Mouse (Mus musculus) cerebellum, adult 11 months (tissue): ENCODE results near the gene Aifm1.

Experiments
- DNase-seq: peaks from one replicate; pipeline ENCODE4 v3.0.0; 2022

Gene Aifm1

DNA sequence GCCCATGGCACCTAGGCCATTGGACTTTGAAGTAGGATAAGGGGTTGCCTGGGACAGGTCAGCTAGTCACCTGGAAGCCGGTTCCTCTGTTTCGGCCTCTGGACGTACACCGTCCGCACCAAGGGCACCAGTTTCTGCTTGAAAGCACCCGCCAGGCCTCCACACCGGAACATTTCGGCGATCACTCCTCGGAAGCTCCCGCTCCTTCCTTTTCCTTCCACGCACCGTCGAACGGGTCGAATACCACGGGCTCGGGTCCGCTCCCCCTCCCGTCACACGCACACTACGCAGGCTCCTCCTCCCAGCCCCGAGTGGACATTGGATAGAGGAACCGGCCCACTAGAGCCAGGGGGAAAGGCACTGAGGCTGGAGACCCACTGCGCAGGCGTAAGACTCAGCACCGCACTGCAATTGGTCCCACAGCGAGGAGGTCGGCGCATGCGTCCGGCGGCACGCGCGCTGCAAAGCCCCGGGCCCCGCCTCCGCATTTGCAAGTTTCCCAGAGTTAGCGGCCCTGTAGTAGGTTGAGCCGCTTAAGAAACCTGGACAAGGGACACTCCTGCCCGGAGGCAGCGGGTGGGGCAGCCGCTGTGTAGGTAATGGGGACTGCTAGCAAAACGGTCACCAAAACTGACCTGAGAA, at the start of gene Aifm1:
Gene Aifm1, minus strand, starts transcription at position 398 of the 642 bp plus-strand sequence.
- DNase-seq: peak; percentile 88

DNA sequence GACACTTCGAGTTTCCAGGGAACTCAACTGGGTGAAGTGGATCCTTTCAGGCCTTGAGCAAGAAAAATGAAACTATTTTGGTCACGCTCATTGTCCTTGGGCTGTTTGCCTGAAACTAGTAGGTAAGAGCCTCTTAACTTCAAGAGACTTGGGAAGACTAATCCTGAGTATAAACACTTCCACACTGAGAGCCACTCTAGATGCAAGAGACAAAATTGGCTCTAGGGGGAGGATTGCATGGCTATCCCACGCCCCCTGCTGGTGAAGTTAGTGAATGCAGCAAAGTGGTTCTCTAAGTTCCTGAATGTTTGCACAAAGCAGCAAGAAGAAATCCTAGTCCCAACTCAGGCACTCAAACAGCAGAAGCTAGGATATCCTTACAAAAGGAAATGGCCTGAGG, 18.8 kb upstream of the Aifm1 start:
- peak; percentile 57 for DNase-seq

DNA sequence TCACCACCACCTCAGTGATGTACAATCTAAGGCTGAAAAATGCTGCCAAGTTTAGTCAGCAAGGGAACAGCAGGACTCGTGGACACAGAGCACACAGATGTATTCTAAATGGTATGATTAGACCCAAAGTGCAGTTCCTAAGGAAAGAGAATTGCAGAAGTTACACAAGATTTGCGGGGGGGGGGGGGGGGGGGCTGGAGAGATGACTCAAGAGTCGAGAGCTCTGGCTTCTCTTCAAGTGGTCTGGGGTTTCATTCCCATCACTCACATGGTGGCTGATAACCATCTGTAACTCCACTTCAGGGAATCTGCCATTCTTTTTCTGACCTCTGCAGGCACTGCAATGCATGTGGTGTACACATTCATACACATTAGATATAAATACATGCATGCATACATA, 13.1 kb upstream of the Aifm1 start:
- DNase-seq: no peak

DNA sequence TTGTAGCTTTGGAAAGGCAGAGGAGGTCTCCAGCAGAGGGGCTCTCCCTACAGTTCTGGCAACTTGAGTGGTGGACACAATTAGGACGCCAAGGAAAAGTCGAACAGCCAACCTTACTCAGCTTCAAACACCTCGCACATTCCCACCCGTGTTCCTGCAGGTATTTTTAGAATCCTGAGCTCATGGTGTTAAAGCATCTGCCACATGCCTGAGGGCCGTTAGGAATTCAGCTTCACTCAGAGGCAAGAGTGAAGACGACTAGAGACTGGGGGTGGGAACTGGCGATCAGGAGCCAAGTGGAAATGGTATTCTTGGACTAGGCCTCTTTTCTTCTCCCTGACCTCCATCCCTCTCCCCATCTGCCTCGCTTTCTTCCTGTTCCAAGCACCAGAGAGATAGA, 12.5 kb upstream of the Aifm1 start:
- DNase-seq: no peak

DNA sequence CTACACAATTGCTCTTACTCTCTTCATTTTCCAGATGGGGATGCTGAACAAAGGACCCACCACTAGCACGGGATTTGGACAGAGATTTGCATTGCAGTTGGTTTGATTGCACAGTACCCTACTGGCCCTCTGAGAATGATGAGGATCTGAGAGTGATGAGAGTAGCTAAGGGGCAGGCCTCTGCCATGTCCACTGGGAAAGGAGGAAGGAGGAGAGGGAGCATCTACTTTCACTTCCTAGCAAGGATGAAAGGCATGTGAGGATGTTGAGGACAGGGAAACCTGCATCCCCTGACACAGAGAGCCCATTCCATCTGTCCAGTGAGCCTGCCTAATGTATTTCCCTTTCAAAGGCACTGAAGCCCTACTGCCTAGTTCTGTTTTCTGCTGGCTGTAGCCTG, 12.0 kb upstream of the Aifm1 start:
- DNase-seq: no peak

DNA sequence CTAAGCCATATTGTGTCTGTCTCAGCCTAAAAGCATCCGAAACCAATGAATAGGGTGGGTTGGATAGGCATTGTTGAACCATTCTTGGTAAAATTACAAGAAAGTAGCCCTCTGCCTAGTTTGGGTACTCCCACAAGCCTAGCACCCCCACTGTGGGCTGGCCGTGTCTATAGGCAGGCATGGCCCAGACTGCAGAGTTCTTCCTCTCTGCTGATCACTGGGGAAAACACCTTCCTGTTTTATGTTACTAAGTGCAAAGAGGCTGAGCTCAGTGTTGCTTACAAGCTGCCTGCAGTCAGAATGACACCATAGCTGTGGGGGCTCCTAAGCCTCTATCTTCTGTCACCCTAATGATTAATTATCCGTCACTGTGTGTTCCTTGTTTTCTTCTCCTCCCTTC, 10.1 kb upstream of the Aifm1 start:
- no peak for DNase-seq

DNA sequence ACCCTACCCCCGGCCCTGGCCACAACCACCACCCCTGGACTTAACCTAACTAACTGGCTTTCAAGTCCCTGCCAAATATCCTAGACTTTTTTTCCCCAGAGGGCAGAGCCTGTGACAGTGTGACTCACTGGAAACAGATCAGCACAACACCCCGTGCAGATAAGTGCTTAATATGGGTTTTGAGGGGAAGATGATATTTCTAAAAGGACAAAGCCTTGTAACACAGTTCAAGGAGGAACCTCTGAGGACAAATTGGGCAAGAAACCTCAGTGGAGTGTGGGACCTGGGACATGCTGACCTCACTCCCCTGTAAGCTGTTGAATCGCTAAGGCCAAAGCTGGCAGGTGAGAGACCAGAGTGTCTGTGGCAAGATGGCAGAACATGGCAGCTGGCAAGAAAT, 8.3 kb upstream of the Aifm1 start:
- DNase-seq: no peak

DNA sequence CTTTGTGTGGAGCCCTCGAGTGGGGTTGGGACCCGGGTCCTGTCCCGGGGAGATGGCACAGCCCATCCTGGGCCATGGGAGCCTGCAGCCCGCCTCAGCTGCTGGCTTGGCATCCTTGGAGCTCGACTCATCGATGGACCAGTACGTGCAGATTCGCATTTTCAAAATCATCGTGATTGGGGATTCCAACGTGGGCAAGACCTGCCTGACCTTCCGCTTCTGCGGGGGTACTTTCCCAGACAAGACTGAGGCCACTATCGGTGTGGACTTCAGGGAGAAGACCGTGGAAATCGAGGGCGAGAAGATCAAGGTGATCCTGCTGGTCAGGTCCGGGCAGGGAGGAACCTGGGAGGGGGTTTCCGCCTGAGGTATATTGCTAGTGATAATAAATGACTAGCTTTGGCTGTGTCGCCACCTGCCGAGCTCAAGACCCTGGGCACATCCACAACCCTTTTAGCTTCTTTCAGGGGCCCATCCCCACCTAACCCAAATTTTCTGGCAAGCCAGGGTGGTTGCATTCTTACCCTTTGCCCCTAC, 6.3 kb upstream of the Aifm1 start:
- DNase-seq: peak; percentile 23

DNA sequence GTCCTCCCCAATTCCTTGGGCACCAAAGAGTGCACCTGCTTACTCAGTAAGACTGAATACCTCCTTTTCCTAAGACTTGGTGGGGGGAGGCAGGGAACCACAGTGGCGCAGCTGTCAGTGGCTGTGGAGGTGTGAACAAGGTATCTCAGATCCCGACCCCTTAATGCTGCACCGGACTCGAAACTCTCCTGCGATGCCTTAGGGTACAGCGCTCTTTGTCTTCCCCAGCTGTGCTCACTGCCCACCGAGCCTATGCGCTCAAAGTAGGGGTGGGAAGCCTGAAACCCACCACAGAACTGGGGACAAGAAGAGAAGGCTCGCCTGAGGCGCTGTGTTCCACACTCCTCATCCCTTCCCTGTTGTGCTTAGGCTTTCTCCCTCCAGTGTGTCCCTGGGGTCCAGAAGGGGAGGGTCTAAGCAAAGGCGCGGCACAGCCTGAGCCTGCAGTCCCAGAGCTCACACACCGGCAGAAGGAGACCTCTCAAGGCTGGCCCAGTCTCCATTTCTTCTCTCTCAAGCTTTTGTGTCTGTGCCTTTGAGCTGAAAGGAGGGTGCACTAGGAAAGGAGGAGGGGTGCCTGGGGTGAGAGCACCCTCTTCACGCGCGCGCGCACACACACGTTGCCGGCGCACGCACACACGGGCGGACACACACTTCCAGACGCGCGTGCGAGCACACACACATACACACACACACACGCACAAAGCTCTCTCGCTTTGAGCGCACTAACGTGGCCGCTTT, 5.6 kb upstream of the Aifm1 start, which contains the start of gene Rab33a:
Gene Rab33a, plus strand, starts transcription at position 478 of the 741 bp plus-strand sequence.
- DNase-seq: peak; percentile 53

DNA sequence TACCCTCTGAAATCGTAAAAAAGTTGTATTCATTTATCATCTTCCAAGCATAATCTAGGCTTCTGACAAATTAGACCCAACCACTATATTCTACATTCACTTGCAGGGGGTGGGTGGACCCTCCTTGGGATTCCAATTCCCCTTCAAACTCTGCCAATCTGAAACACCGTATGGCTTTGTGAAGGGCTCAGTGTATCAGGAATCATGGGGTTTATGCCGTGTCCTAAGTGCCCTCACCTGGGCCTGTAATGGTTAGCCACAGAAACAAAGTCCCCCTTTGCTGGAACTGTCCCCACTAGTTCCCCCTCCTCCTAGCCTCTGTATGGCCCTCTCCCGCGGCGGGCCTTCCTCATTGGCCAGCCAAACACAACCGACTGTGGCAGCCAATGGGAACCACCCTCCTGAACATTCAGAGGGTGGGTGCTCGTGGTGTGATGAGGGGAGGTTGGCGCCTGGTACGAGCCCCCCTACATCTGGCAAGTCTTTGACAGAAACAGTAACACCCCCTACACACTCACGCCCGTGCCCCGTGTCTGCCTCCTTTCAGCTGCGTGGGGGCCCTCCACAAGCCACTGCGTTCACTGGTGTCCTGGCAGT, 4.9 kb upstream of the Aifm1 start:
- peak; percentile 30 for DNase-seq

DNA sequence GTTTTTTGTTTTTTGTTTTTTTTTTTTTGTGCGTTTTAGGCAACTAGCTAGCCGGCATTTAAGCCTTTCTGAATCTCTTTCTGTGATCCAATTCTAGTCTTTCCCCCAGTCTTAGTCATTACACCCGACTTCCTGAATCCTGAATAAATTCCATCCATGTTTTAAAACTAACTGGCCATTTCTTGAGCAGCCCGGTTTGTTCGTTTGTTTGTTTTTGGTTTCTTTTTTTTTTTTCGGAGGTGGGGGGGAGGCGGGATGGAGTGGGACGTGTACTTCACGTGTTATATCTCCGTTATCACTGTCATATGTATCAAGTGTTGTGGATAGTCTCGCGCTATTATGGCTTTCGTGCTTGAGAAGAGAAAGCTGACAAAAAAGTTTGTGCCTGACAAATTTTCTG, 461 bp upstream of the Aifm1 start:
- DNase-seq: no peak

DNA sequence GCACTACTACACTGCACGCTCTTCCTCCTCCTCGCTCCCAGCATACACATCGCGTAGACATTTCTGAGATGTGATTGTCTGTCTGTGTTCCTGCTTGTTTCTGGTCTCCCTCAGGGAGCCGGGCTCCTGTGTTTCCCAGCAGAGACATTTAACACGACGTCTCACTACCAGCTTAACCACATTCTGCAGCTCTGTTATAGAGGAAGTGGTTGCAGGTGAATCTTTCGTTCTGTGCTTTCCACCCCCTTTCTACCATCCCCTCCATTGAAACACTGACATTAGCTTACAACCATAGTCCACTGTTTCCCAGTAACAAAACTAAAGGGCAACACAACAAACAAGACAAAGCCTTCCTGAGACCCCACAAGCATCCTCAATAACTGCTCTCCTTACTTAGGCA, 19.6 kb downstream of the Aifm1 start:
- no peak for DNase-seq

DNA sequence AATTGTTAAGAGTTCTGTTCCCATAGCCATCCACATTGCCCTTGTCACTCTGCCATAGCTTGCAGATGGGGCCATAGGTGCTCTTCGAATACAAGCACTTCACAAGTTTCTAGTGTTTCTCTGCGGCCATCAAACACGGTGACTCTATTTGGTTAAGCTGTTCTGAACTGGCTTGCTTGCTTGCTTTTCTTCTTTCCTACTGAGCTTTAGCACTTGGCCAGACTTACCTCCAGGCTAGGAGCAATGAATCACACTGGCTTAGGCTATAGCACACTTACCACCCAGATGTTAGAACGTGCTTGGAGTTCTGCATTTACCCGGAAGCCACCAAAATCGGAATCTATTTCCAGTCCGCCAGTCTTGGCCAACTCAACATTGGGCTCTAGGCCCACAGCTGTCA, 31.7 kb downstream of the Aifm1 start:
- no peak for DNase-seq

DNA sequence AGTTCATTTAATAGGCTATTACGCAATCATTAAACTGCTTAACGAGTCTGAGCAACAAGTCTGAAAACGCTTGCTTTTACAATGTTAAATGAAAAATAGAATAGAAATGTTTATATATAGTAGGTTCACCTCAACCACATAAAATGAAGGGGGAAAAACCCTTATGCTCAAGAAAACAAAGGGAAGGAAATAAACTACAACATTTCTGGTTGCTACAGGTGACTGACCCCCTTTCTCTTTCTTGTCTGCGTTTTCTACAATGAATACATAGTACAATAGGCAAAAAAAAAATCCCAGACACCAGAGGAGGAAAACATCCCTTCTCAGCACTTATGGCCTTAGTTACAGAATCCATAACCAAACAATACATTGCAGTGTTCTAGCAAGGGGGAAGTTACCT, 32.3 kb downstream of the Aifm1 start:
- DNase-seq: no peak

DNA sequence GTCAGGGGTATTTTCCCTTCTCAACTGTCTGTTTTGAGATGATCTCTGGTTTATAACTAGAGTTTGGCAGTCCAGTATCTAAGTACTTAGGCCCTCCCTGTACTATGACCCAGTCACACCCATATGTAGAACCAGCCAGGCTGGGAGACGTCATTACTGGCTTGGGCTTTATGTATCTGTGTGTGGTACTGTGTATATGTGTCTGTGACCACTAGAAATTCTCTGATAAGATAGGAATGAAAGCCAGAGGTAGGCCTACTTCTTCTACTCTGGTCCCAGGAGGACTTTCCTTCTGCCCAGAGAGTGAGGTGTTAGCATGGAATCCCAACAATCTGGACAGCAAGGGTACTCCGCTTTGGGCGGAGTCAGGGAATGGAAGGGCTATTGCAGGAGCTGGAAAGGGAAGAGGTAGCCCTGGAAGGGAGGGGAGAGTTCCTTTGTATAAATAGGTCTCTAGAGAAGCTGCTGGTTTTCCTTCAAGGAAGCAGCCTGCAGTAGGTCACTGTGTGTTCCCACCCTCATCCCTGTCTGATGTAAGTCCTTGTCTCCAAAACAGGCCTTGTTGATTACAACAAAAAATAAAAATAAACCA, 45.9 kb downstream of the Aifm1 start:
- no peak for DNase-seq

DNA sequence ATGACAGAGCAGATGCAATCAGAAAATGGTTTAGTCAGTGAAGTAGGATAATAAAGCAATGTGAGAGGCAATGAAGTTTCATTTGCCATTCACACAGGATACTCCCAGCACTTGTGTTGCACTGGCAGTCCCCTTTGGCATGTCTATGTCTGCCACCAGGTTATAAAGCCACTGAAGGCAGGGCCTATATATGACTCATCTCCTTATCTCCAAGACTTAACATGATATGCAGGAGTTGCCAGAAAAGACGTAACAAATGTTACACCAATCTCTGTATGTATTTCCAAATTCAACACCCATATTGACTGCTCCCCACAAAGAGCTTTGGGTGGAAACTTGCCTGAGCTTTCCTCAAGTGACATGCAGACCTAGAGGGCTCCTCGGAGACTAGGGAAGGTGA, 47.2 kb downstream of the Aifm1 start:
- DNase-seq: no peak

DNA sequence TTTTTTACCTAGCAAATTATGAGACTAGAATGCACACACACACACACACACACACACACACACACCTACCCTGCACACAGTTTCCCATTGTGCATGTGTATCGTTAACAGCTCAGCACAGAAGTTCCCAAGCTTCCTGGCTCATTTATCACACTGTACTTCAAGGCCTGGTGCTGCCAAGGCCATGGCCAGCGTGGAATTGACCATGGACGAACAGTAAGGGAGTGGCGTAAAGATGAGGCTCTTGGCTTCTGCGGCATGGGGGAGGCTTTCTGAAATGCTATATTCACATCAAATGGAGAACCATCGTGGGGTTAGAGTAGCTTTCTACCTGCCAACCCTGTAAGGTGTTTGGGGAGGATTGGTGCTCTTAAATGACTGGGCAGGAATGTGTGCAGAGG, 48.9 kb downstream of the Aifm1 start:
- no peak for DNase-seq

DNA sequence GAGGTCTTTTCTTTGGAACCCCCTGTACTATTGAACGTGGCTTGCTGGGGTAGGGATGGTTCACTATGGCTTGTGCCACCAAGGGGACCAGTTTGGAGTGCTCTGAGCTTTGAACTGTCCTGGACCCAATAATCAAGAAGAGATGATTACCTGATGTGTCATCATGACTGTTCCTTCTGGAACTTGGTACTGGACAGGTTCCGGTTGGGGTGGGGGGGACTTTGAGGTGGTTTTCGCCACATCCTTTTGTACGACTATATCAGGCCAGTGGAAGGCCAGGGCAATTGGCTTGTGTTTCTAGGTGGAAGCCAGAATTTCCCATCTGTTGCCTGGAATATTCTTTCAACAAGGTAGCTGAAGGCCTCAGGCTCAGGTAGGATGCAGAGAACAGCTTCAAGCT, 49.7 kb downstream of the Aifm1 start:
- DNase-seq: no peak

DNA sequence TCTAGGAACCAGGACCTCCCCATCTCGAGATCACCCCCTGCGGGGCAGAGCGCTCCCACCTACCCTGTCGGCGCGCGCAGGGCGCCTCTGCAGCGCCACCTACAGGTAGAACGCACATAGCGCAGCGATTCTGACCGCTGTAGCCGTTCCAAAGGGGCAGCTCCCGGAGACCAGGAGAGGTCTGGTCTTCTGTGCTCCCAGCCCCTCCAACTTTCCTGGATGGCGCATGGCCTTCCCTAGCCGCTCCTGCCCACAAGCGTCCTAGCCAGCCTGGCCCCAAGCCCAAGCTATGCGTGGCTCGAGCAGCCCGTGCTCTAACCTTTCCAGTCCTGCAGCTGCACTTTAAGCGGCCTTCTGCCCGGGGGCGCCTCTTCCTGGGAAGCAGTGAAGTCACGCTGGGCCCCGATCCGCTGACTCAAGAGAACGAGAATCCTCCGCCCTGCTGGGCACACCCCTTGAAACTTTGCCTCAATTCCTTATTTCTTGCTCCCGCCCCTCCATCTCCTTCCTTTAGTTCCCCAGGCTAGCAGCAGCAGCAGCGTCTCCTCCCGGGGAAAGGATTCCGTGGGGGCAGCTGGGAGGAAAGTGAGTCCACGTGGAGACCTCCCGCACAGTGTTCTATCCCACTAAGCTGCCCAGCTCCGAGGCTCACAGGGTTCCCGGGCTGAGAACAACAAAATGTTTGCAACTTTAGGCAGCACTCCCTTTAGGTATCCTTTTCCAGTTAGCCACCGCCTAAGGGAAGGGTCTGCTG, 50.4 kb downstream of the Aifm1 start, which contains the start of gene Elf4:
Gene Elf4, minus strand, starts transcription at position 379 of the 754 bp plus-strand sequence.
- DNase-seq: no peak

DNA sequence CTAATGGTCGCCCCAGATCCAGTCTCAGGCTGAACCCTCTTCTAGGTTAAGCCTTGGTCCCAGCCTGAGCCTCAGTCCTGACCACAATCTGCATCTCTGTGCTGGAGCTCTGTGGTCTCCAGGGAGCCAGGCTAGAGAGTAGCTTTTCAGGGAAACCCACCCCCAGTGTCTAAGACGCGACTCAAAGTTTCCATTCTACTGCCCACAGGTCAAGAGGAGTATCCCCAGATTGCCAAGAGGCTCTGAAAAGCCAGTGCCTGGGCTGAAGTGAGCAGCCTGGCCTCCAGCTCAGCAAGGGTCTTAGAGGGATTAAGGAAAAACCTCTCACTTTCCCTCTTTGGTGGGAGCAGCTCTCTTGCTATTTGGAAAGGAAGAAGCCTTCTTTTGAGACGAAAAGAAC, 51.1 kb downstream of the Aifm1 start:
- DNase-seq: no peak

DNA sequence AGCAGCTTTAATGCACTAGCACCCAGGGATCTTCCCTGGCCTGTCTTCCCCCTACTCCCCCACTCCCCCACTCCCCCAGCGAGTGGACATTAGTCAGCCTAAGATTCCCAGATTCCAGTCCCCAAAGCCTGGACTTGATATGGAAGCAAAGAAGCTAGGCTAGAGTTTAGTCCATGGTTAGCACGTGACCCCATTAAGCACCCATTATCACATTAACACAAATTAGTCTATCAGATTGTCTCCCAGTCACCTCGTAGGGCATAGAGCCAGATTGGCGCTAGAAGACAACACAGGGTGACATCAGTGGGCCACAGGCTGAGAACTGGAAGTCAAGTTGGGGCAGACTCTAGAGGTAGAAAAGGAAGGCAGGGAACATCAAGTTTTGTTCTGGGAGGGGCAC, 52.4 kb downstream of the Aifm1 start:
- no peak for DNase-seq

DNA sequence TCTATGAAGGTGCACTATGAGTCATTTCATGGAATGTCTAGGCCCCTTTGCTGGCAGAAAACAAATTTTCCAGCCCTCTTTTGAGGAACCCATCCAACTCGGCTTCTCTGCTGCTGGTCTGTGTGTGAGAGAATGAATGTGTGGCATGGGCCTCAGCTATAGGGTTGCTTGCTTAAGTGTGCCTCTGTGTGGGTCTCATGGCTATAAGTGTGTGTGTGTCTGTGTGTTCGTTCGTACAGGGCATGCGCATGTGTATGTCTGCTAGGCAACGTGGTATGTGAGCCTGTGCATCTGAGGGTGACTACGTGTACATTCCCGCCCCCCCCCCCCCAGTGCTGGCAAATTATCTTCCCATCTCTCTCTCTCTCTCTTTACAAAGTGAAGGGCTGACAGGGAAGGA, 52.9 kb downstream of the Aifm1 start:
- no peak for DNase-seq

DNA sequence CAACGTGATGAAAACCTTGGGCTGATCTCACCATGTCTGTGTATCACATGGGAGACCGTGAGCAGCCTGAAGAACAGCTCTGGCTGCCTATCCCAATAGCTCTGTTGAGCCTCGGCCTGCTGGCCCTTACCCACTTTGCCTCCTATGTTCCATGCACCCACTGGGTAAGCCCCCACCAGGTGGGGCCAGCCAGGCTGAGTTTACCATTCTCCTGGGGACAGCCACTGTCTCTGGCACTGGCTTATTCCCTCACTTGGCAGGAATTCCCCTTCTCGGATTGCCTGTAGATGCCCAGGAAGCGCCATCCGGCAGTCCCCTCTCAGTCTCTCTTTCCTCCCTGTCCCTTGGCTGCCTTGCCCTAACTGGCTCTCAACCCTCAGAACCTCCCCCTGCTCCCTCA, 56.4 kb downstream of the Aifm1 start:
- DNase-seq: no peak
